Mouse (Mus musculus): Measurements from ENCODE around the gene Hnrnpul2.
"Not testable (repeated sequence)": the region's sequence is repeated elsewhere in the genome, so short reads cannot be mapped to it uniquely, and the experiment has no call there.

Hnrnpul2 gene

DNA sequence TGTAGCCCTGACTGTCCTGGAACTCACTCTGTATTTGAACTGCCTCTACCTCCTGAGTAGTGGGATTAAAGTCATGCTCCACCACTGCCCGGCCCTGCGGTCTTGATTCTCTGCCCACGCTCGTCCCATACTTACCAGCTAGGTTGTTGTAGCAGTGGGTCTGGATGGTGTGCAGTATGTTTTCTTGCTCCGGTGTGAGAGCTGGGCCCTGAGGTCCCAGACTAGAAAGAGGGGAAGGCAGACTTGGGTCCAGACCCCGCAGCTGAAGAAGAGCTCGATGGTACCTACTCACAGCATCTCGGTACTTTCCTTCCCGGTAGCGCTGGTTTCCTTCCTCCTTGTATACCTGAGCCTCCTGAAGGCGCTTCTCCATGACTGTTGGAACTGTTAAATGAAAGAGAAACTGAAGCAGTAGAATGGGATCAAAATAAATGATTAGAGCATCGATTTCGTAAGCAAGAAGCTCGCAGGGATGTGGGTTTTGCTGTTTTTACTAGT lies 1.5 kb upstream of the Hnrnpul2 start:
- DNase-seq (ENCODE audit: low read depth, low spot score): no peak

- peak; percentile 92 for DNase-seq (ENCODE audit: low read depth, low spot score)
Observed at GRCm38 (mm10) chr19:8818801-8819595, 812 bp upstream of the Hnrnpul2 start, which contains the start of gene Ttc9c. TSS of gene Ttc9c (minus strand) at chr19:8819333.

- no peak for DNase-seq (ENCODE audit: low read depth, low spot score)
Observed at GRCm38 (mm10) chr19:8820424-8820956, 680 bp downstream of the Hnrnpul2 start.

- DNase-seq (ENCODE audit: low read depth, low spot score): no peak
Observed at GRCm38 (mm10) chr19:8821146-8821545, 1.3 kb downstream of the Hnrnpul2 start.

DNA sequence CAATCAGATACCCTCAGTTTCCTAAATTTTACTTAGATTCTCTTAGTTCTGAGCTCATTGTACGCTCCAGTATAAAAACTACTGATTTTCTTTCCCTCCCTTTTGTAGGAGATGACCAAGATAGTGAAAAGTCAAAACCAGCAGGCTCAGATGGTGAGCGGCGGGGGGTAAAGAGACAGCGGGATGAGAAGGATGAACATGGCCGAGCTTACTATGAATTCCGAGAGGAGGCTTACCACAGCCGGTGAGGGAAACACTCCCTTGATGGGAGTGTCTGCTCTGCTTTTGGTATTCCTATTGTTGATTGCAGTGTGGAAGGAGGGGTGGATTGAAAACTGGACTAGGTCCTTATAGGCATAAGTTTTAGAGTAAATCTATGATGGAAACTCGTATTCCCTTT lies 2.9 kb downstream of the Hnrnpul2 start:
- DNase-seq (ENCODE audit: low read depth, low spot score): no peak

- no peak for DNase-seq (ENCODE audit: low read depth, low spot score)
Observed at GRCm38 (mm10) chr19:8829660-8830059, 9.8 kb downstream of the Hnrnpul2 start, which contains the start of gene AC129217.1. TSS of gene AC129217.1 (plus strand) at chr19:8829773.

GRCm38 (mm10) chr19:8830664-8831063 lies 10.9 kb downstream of the Hnrnpul2 start:
- DNase-seq (ENCODE audit: low read depth, low spot score): no peak

DNA sequence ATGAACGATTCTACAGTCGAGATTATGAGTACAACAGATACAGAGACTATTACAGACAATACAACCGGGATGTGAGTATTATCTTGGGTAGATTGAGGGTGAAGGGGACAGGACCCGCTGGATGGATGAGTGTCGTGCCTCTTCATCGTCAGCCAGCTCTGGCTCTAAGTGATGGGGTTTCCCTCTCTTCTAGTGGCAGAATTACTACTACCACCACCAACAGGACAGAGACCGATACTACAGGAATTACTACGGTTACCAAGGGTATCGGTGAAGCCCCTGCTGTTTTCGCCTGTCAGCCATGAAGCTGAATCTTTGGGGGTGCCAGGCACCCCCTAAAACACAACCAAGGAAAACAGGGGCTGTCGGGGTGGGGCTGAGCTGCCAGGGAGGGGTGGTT lies 11.5 kb downstream of the Hnrnpul2 start:
- DNase-seq (ENCODE audit: low read depth, low spot score): no peak

- DNase-seq (ENCODE audit: low read depth, low spot score): no peak
Observed at GRCm38 (mm10) chr19:8832971-8833370, 13.2 kb downstream of the Hnrnpul2 start.

GRCm38 (mm10) chr19:8836327-8836726 lies 16.5 kb downstream of the Hnrnpul2 start:
- not testable (repeated sequence) for DNase-seq (ENCODE audit: low read depth, low spot score)

DNA sequence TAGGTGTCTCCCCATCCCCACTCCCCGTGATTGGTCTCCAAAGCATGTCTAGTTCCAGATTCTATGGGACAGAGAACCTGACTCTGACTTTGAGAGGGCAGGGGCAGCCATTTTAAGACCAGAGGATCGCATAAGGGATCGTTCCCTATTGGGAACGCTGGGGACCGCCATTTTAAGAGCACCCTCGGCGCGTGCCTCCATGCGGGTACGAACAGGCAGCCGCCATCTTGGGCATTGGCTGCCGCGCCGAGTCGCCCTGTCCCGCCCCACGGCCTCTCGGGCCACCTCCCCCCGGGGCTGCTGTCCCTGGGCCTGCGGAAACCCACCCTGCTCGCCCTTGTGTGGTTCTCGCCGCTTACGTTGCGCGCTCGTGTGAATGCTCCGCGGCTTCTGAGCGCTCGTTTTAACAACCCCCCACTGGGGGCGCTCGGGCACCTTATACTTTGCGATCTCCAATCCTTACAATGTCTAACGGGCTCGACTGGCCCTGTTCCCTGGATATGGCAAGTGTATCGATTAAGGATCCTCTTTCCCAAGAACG lies 17.5 kb downstream of the Hnrnpul2 start, which contains the start of gene Bscl2:
TSS of gene Bscl2 (plus strand) at position 217 of the 541 bp plus-strand sequence.
- peak; percentile 74 for DNase-seq (ENCODE audit: low read depth, low spot score)

DNA sequence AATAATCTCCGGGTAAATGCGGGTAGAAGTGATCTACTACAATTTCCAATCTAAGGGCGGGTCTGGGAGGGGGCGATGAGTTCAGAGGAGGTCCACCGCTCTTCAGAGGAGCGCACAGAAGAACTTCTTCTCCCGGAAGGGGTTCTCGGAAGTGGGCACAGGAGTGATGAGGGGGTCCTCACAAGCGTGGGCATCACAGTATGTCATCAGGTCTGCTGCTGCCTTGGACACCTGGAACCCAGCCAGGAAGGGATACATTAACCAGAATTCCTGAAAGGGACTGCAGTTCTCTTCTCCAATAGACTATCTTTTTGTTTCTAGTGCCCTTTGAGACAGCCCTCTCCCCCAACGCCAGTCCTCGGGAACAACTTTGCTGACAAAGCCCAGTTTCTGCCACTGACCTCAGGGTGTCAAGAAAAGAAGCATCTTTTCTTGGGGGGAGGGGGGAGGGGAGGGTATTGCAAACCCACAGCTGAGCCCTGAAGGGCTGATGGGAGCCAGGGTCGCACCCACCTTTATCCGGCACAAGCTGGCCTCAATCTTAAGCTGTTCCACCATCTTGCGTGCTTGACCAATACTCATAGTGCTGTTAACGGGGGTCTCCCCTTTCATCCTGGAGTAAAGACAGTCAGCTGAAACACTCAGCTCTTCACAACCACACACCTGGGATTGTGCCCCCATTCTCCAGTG lies 18.4 kb downstream of the Hnrnpul2 start:
- DNase-seq (ENCODE audit: low read depth, low spot score): no peak

- DNase-seq (ENCODE audit: low read depth, low spot score): no peak
Observed at GRCm38 (mm10) chr19:8839103-8839907, 19.5 kb downstream of the Hnrnpul2 start, which contains the start of gene Gng3. TSS of gene Gng3 (minus strand) at chr19:8839194.

GRCm38 (mm10) chr19:8839908-8840791 lies 20.3 kb downstream of the Hnrnpul2 start:
- DNase-seq (ENCODE audit: low read depth, low spot score): no peak

- DNase-seq (ENCODE audit: low read depth, low spot score): no peak
Observed at GRCm38 (mm10) chr19:8841012-8841411, 21.2 kb downstream of the Hnrnpul2 start.

- no peak for DNase-seq (ENCODE audit: low read depth, low spot score)
Observed at GRCm38 (mm10) chr19:8842961-8843360, 23.2 kb downstream of the Hnrnpul2 start.

DNA sequence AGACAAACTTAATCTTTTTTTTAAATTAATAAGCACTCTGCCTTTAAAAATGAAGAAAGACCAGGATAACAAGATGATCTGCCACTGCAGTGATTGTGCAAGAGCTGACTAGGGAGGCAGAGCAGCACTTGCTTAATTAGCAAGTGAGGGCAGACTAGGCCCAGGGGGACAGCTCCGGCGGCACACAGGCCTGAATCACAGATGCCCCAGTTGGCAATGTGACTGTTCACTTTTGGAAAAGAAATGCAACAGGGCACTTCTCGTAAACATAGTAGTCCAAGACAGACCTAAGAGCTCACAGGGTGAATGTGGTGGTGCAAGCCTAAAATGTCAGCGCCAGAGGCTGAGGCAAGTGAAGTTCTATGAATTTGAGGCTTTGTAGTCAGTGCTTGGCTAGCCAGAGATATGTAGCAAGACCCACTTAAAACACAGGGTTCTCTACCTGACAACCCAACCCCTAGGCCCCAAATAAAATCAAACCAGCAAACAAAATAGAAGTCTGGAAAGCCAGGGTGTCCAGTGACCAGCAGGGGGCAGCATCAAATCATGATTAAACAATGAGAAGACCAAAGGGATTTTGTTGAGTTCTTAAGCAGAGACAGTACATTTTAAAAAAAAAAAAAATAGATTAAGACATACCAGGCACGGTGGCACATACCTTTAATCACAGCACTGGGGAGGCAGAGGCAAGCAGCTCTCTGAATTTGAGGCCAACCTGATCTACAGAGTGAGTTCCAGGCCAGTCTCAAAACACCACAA lies 24.7 kb downstream of the Hnrnpul2 start:
- peak; percentile 76 for DNase-seq (ENCODE audit: low read depth, low spot score)

DNA sequence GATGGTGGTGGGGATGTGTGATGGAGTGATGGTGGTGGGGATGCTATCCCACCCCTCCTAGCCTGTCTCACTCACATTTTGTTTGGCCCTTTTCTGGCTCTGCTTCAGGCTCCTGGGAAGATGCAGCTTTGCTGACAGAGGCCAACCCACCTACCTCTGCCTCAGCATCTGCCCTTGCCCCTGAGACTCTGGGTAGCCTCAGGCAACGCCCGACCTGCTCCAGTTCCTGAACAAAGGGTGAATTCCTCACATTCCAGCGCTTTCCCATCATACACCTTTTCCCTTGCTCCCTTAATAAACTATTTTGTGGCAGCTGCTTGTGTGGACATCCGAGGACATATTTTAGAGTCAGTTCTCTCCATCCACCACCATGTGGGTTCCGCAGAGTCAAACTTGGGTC lies 28.5 kb downstream of the Hnrnpul2 start:
- DNase-seq (ENCODE audit: low read depth, low spot score): no peak

GRCm38 (mm10) chr19:8850402-8850901 lies 30.6 kb downstream of the Hnrnpul2 start, which contains the start of gene Lrrn4cl:
TSS of gene Lrrn4cl (plus strand) at chr19:8850768.
- DNase-seq (ENCODE audit: low read depth, low spot score): no peak

All from retina, postnatal 7 days (tissue).